Mouse (Mus musculus) kidney, postnatal 0 days (tissue): ENCODE data around the gene Ccr6. TPM values are rescaled to one million over a fixed set of nuclear protein-coding genes. Genes with fewer than 3 reads are reported as not detected.

Experiments used
- ATAC-seq: fragments of 200-750 bp; cut with Nextera tagmentation; replicated peaks from 2 replicates; pipeline ENCODE4 v1.8.0; 2017; ENCODE audit warnings: low read depth, moderate number of reproducible peaks, moderate TSS enrichment, moderate library complexity; ENCODE audit not compliant: low FRiP score
- DNase-seq: peaks from one replicate; pipeline ENCODE4 v3.0.0-alpha.2; 2016; ENCODE audit warnings: low spot score
- H3K27ac ChIP-seq: fragments of 300-500 bp; sonication (generic); 2 replicates; pipeline ENCODE4 v1.5.1; 2014; ENCODE audit warnings: mild to moderate bottlenecking
- H3K27me3 ChIP-seq: fragments of 300-500 bp; sonication (generic); 2 replicates; pipeline ENCODE4 v1.6.1; 2014; ENCODE audit warnings: low read length, mixed read lengths; ENCODE audit not compliant: insufficient read depth
- H3K36me3 ChIP-seq: fragments of 300-500 bp; sonication (generic); 2 replicates; pipeline ENCODE4 v1.6.1; 2014; ENCODE audit warnings: low read length, mixed read lengths; ENCODE audit not compliant: insufficient read depth
- H3K4me1 ChIP-seq: fragments of 300-500 bp; sonication (generic); replicated peaks from 2 replicates; pipeline ENCODE4 v1.6.1; 2014; ENCODE audit warnings: antibody characterized with exemption, low read length, mixed read lengths; ENCODE audit not compliant: insufficient read depth
- H3K4me2 ChIP-seq: fragments of 300-500 bp; sonication (generic); 2 replicates; pipeline ENCODE4 v1.6.1; 2014; ENCODE audit warnings: mild to moderate bottlenecking, low read length, moderate library complexity, mixed read lengths
- H3K4me3 ChIP-seq: fragments of 300-500 bp; sonication (generic); replicated peaks from 2 replicates; pipeline ENCODE4 v1.5.1; 2014; ENCODE audit warnings: low read depth, low read length
- H3K9ac ChIP-seq: fragments of 300-500 bp; sonication (generic); 2 replicates; pipeline ENCODE4 v1.6.1; 2014; ENCODE audit warnings: low read depth, low read length
- H3K9me3 ChIP-seq: fragments of 300-500 bp; sonication (generic); replicated peaks from 2 replicates; pipeline ENCODE4 v1.6.1; 2016; ENCODE audit warnings: low read length, inconsistent platforms, mixed read lengths
- CTCF ChIP-seq: IDR thresholded peaks from 2 replicates; pipeline ENCODE4 v1.5.1; 2016; ENCODE audit warnings: antibody characterized with exemption, low read depth, mild to moderate bottlenecking, moderate library complexity
- WGBS: fragments of 180-500 bp; shearing (Covaris S2); extraction: QIAGEN DNeasy Blood & Tissue Kit; methylation state at CpG from one replicate; pipeline ENCODE4 v1.1.7; 2014; 5-methylcytosine and 5-hydroxymethylcytosine counted together
- polyA plus RNA-seq: library from polyadenylated mRNA; unstranded; fragments of >200 nt; fragmentation: Nextera tagmentation; extraction: Ambion mirVana; gene quantifications from 2 replicates; pipeline ENCODE4 v1.2.1, GENCODE M21; 2015

The Ccr6 gene
- polyA plus RNA-seq, 1 experiment from 2014 or later, result not detected

- no peaks in the 10 kb centered on the region for H3K9me3 ChIP-seq
- 34% methylated on average over 8 of the region's 8 CpGs for WGBS
- H3K4me1 ChIP-seq, result 0 out of 2 replicates have a peak, but pooled peaks cover 3% of the 10 kb centered on the region
- TF ChIP-seq CTCF, result no peak
- H3K9ac ChIP-seq, result no peak overlapping the region
- ATAC-seq, result no peak
- H3K27me3 ChIP-seq, result no peaks in the 10 kb centered on the region
- DNase-seq, result no peak
- no peaks in the 10 kb centered on the region for H3K36me3 ChIP-seq
- peak overlapping the region; percentile 85 for H3K4me2 ChIP-seq
- H3K27ac ChIP-seq, result no peak overlapping the region
- peak overlapping the region; percentile 87; the same call in 1 of the 2 replicates for H3K4me3 ChIP-seq
Measured at GRCm38 (mm10) chr17:8285056-8285455, 49.2 kb downstream of the Ccr6 start.

- no peak overlapping the region for H3K27ac ChIP-seq
- no peaks in the 10 kb centered on the region for H3K9me3 ChIP-seq
- H3K36me3 ChIP-seq, result no peaks in the 10 kb centered on the region
- no peak overlapping the region for H3K4me3 ChIP-seq
- 89% methylated on average over 4 of the region's 4 CpGs for WGBS
- no peak overlapping the region for H3K9ac ChIP-seq
- ATAC-seq (no peak), DNase-seq (no peak)
- no peaks in the 10 kb centered on the region for H3K27me3 ChIP-seq
- H3K4me2 ChIP-seq, result no peak overlapping the region
- no peak for TF ChIP-seq CTCF
- H3K4me1 ChIP-seq, result 0 out of 2 replicates have a peak, but pooled peaks cover 3% of the 10 kb centered on the region
Measured at GRCm38 (mm10) chr17:8286987-8287386, 51.1 kb downstream of the Ccr6 start.

- Histone ChIP-seq H3K36me3 (no peaks in the 10 kb centered on the region), H3K9ac (no peak overlapping the region), H3K27me3 (no peaks in the 10 kb centered on the region), H3K4me1 (no peaks in the 10 kb centered on the region), H3K9me3 (no peaks in the 10 kb centered on the region), H3K4me2 (no peak overlapping the region), H3K27ac (peak overlapping the region; percentile 37; the same call in 1 of the 2 replicates), H3K4me3 (no peak overlapping the region)
- DNase-seq (no peak), ATAC-seq (peak; percentile 66)
- WGBS, result 81% methylated on average over 3 of the region's 3 CpGs
- TF ChIP-seq CTCF, result no peak
Measured at GRCm38 (mm10) chr17:8289993-8290679, 54.3 kb downstream of the Ccr6 start.

GRCm38 (mm10) chr17:8290736-8291135 lies 54.9 kb downstream of the Ccr6 start:
- H3K36me3 ChIP-seq, result no peaks in the 10 kb centered on the region
- H3K4me3 ChIP-seq, result no peak overlapping the region
- DNase-seq, result no peak
- H3K27ac ChIP-seq, result no peak overlapping the region
- no peak overlapping the region for H3K4me2 ChIP-seq
- H3K4me1 ChIP-seq, result no peaks in the 10 kb centered on the region
- no peak overlapping the region for H3K9ac ChIP-seq
- no peak for ATAC-seq
- no peak for TF ChIP-seq CTCF
- no peaks in the 10 kb centered on the region for H3K27me3 ChIP-seq
- H3K9me3 ChIP-seq, result no peaks in the 10 kb centered on the region

- H3K36me3 ChIP-seq, result 0 out of 2 replicates have a peak, but pooled peaks cover 6% of the 10 kb centered on the region
- TF ChIP-seq CTCF, result peak; percentile 47
- no peaks in the 10 kb centered on the region for H3K4me1 ChIP-seq
- no peak for ATAC-seq
- H3K4me3 ChIP-seq, result no peak overlapping the region
- no peaks in the 10 kb centered on the region for H3K9me3 ChIP-seq
- no peak overlapping the region for H3K4me2 ChIP-seq
- no peak overlapping the region for H3K27ac ChIP-seq
- no peak overlapping the region for H3K9ac ChIP-seq
- no peak for DNase-seq
- H3K27me3 ChIP-seq, result no peaks in the 10 kb centered on the region
Measured at GRCm38 (mm10) chr17:8295825-8296224, 60.0 kb downstream of the Ccr6 start.

GRCm38 (mm10) chr17:8296313-8296844 lies 60.5 kb downstream of the Ccr6 start:
- no peaks in the 10 kb centered on the region for H3K27me3 ChIP-seq
- TF ChIP-seq CTCF, result no peak
- no peak overlapping the region for H3K9ac ChIP-seq
- no peak overlapping the region for H3K4me2 ChIP-seq
- H3K36me3 ChIP-seq, result 0 out of 2 replicates have a peak, but pooled peaks cover 6% of the 10 kb centered on the region
- H3K27ac ChIP-seq, result no peak overlapping the region
- no peaks in the 10 kb centered on the region for H3K4me1 ChIP-seq
- WGBS, result 87% methylated on average over 9 of the region's 9 CpGs
- ATAC-seq (no peak), DNase-seq (no peak)
- no peak overlapping the region for H3K4me3 ChIP-seq
- H3K9me3 ChIP-seq, result no peaks in the 10 kb centered on the region
